Mouse (Mus musculus) kidney, adult 11 months (tissue): ENCODE data around the gene Pdxdc1.
A peak's percentile ranks its signal among the peaks of the same experiment; 100 is the strongest.
"Not testable (repeated sequence)": the region's sequence is repeated elsewhere in the genome, so short reads cannot be mapped to it uniquely, and the experiment has no call there.

Source experiments
- DNase-seq: peaks from one replicate; pipeline ENCODE4 v3.0.0; 2022

Gene Pdxdc1

GRCm38 (mm10) chr16:13883094-13883774 lies 19.7 kb downstream of the Pdxdc1 start:
- no peak for DNase-seq

GRCm38 (mm10) chr16:13875483-13875882 lies 27.4 kb downstream of the Pdxdc1 start:
- DNase-seq = no peak

GRCm38 (mm10) chr16:13867910-13868514 lies 34.9 kb downstream of the Pdxdc1 start:
- no peak for DNase-seq

- DNase-seq = not testable (repeated sequence)
These were observed 35.5 kb downstream of the Pdxdc1 start for GRCm38 (mm10) chr16:13867406-13867805.

GRCm38 (mm10) chr16:13866616-13867015 lies 36.3 kb downstream of the Pdxdc1 start:
- DNase-seq = no peak

- no peak for DNase-seq
These were observed 36.9 kb downstream of the Pdxdc1 start for GRCm38 (mm10) chr16:13866076-13866475.

- no peak for DNase-seq
These were observed 49.0 kb downstream of the Pdxdc1 start for GRCm38 (mm10) chr16:13853886-13854285.

- no peak for DNase-seq
These were observed 51.5 kb downstream of the Pdxdc1 start for GRCm38 (mm10) chr16:13851446-13851845.

GRCm38 (mm10) chr16:13848310-13848709 lies 54.6 kb downstream of the Pdxdc1 start:
- no peak for DNase-seq

DNA sequence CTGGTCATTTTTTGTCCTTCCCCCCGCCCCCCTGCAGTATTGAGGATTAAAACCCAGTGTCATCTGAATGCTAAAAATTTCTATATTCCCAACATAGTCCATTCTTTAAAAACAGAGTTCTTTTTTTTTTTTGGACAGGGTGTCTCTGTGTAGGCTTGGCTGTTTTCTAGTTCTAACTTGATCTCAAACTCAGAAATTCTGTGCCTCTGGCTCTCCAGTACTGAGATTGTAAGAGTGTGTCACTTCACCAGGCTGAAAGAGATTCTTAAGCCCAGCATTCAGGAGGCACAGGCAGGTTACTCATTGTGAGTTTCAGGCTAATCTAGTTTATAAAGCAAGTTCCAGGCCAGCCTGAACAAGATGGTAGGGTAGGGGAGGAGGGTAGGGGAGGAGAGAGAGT lies 56.3 kb downstream of the Pdxdc1 start:
- DNase-seq = no peak

- no peak for DNase-seq
These were observed 57.9 kb downstream of the Pdxdc1 start for GRCm38 (mm10) chr16:13845031-13845430.

GRCm38 (mm10) chr16:13840956-13841355 lies 62.0 kb downstream of the Pdxdc1 start:
- DNase-seq = no peak

DNA sequence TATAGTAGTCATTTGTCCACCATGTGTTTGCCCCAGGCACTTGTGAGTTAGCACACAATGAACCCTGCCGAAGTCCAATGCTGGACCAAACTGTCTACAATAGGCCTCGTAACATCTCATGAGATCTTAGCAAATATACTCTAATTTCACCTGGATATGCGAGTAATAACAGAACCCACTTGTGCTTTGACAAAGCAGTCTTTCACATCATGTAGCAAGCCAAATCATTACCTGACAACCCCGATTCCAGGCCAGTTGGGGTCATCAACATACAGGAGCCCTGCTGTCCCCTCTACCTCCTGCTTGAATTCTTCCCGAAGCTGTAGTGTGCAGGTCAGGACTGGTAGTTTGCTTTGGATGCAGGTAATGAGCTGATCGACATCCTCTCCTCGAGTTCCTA lies 62.9 kb downstream of the Pdxdc1 start:
- no peak for DNase-seq

DNA sequence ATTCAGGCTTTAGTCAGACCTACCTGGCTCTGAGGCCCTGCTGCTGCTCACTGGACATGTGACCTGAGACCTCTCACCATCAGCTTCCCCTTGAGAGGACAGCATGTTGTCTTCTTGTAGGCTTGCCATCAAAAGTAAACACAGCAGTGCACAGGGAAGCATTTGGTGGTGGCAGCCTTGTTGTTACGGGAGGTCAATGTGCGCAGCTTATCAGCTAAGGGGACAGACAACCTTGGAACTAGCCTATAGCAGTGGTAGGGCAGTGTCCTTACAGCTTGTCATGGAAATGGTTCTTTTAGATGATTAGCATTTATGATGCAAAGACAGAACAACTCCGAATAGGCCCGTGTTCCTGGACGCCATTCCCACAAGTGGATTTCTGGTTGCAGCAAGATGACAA lies 68.5 kb downstream of the Pdxdc1 start:
- no peak for DNase-seq

- DNase-seq = peak; percentile 33
These were observed 71.3 kb downstream of the Pdxdc1 start for GRCm38 (mm10) chr16:13831606-13832005.

GRCm38 (mm10) chr16:13830444-13830843 lies 72.5 kb downstream of the Pdxdc1 start:
- no peak for DNase-seq

DNA sequence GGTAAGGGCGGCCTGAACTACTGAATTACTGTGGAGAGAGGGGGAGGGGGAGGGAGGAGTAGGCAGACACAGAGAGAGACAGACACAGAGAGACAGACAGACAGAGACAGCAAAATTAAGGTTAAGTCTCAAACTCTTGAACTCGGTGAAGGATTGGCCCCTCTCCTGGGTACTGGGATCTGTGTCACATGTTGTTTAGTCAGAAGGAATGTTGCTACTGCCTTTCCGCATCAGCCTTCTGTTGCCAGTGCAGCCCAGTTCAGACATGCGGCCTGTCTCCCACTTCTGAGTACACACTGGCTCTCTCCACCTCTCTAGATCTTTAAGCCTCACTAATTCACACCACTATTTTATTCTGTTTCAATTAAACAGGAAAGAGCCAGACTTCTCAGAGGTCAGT lies 76.4 kb downstream of the Pdxdc1 start:
- DNase-seq = no peak

DNA sequence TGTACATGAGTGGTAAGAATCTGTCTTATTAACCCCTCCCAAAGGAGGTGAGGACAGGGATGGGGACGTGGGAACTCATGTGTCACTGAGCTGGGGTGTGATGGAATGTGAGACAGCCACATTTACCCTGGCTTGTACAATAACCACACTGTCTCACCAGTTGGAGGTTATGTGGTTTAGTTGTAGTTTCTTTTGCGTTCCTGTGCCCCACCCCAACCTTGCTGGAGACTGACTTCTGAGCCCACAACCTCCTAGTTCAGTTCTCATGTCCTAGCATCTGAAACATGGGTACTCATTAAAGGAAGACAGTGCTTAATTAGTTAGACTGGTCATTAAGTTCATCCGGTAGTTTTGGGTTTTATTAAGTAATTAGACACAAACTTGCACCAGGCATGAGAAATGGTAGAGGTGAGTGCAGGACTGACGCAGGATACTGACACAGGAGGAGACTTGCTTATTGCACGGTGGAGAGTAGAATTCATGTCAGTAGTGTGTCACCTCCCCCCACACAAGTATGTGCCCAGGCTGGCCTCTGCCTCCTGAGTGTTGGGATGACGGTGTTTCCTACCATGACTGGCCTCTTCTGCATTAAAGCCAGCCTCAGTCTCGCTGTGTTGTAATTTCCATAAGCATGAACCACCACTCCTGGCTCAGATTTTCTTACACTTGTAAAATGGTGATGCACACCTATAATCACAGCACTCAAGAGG lies 77.0 kb downstream of the Pdxdc1 start:
- no peak for DNase-seq

DNA sequence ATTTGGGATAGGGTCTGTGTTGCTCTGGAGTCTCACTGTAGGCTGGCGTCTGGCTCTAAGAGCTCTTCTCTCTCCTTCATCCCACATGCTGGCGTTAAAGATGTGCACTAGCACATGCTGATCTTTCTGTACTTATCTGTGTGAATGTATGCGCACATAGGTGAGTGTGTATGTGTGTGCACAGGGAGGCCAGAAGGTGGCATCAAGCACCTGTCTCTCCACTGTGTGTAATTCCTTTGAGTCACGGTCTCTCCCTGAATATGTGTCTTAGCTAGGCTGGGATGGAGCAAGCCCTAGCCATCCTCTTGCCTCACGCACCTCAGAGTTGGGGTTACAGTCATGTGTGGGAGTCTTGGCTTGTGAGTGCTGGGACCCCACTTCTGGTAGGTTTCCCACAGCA lies 82.2 kb downstream of the Pdxdc1 start:
- no peak for DNase-seq

- DNase-seq = no peak
These were observed 83.0 kb downstream of the Pdxdc1 start for GRCm38 (mm10) chr16:13819806-13820500.

- no peak for DNase-seq
These were observed 83.6 kb downstream of the Pdxdc1 start for GRCm38 (mm10) chr16:13819394-13819743.

- peak; percentile 96 for DNase-seq
These were observed 84.2 kb downstream of the Pdxdc1 start, which contains the start of gene Ntan1 for GRCm38 (mm10) chr16:13818560-13819393. TSS of gene Ntan1 (plus strand) at chr16:13818845.

DNA sequence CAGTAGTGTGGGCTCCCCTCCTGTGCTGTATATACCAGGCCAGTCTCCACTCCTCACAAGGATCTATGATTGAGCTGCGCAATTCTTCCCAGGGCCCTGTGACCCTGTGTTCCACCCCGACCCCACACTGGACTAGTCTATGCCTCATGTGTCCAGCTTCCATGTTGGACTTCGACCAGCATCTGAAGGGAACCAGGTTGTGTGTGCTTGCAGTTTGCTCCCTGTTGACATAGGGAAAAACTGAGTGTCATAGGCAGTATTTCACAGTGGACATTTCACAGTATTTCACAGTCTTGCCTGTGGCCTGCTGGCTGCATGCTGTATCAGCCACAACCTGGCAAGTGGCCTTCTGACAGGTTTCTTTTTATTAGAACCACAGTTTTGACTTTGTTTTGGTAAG lies 89.7 kb downstream of the Pdxdc1 start:
- no peak for DNase-seq
